Mouse (Mus musculus): Measurements from ENCODE around the gene Gm42957.

- TF ChIP-seq POLR2A (IDR thresholded peaks at IDR 0.05; ENCODE audit: low read depth, low read length) (no peak), CTCF (conservative IDR thresholded peaks at IDR 0.05; ENCODE audit: insufficient read depth, insufficient read length, low read depth, low read length) (no peak)
These were observed 3.2 kb upstream of the Gm42957 start for GRCm38 (mm10) chr3:96632058-96632457.

Measured in kidney, adult 2 months (tissue).